Mouse (Mus musculus): ENCODE data around the gene Dynlt3. TPM values are rescaled to one million over a fixed set of nuclear protein-coding genes. Genes with fewer than 3 reads are reported as not detected.

The Dynlt3 gene
- polyA plus RNA-seq, 1 experiment: 3.8 TPM

Other genes with a start within 250 kb of the Dynlt3 start
- gene Cybb, start 175.2 kb downstream of the Dynlt3 start, polyA plus RNA-seq (2012; rRNA removed): 10.2 and 11.8 TPM in 2 replicates
- gene H2al1o, start 90.6 kb downstream of the Dynlt3 start, polyA plus RNA-seq (2012; rRNA removed): not detected in 2 replicates
- not detected in 2 replicates for gene Hypm, start 183.9 kb upstream of the Dynlt3 start, polyA plus RNA-seq (2012; rRNA removed)
- not detected in 2 replicates for gene H2al3, start 186.7 kb upstream of the Dynlt3 start, polyA plus RNA-seq (2012; rRNA removed)
- not detected in 2 replicates for gene Sytl5, start 222.6 kb upstream of the Dynlt3 start, polyA plus RNA-seq (2012; rRNA removed)

Data from spleen, adult 2 months (tissue).